Mouse (Mus musculus) liver, embryonic 14 days (tissue): Measurements from ENCODE around the gene Alkbh7. TPM values are rescaled to one million over a fixed set of nuclear protein-coding genes. Genes with fewer than 3 reads are reported as not detected.

ENCODE experiments used
- polyA plus RNA-seq: library from polyadenylated mRNA; depleted of rRNA; stranded (reverse); fragments of >200 nt; gene quantifications from 2 replicates; pipeline ENCODE4 v1.2.3, GENCODE M21; 2012; rRNA removed

Alkbh7 gene
- polyA plus RNA-seq, result 9.1 and 11.2 TPM in 2 replicates

GRCm38 (mm10) chr17:56997029-56997667 lies at the start of gene Alkbh7:
Gene Alkbh7, plus strand, starts transcription at chr17:56997339.

GRCm38 (mm10) chr17:56982013-56982412 lies 15.1 kb upstream of the Alkbh7 start, which contains the start of gene Acer1:
Gene Acer1, minus strand, starts transcription at chr17:56982126.

GRCm38 (mm10) chr17:56990115-56990746 lies 6.9 kb upstream of the Alkbh7 start, which contains the start of gene Clpp:
Gene Clpp, plus strand, starts transcription at chr17:56990305.

GRCm38 (mm10) chr17:56999968-57000609 lies 3.0 kb downstream of the Alkbh7 start, which contains the start of gene Pspn:
Gene Pspn, minus strand, starts transcription at chr17:57000018.

GRCm38 (mm10) chr17:57011236-57012141 lies 14.3 kb downstream of the Alkbh7 start, which contains the start of the genes Gtf2f1 and Gm17949:
Gene Gtf2f1, minus strand, starts transcription at chr17:57011288.
Gene Gm17949, plus strand, starts transcription at chr17:57011469.

GRCm38 (mm10) chr17:57030931-57031660 lies 34.0 kb downstream of the Alkbh7 start, which contains the start of gene Khsrp:
Gene Khsrp, minus strand, starts transcription at chr17:57031522.

GRCm38 (mm10) chr17:57041554-57041953 lies 44.4 kb downstream of the Alkbh7 start, which contains the start of gene Slc25a41:
Gene Slc25a41, minus strand, starts transcription at chr17:57041654.

Other genes with a start within 250 kb of the Alkbh7 start
- 1.0 and 1.2 TPM in 2 replicates for gene Nrtn, start 239.8 kb upstream of the Alkbh7 start, polyA plus RNA-seq
- gene Dus3l, start 232.6 kb upstream of the Alkbh7 start, polyA plus RNA-seq, result 16.5 and 17.4 TPM in 2 replicates
- 0.90 and 1.2 TPM in 2 replicates for gene Prr22, start 227.1 kb upstream of the Alkbh7 start, polyA plus RNA-seq
- 8.5 and 10.7 TPM in 2 replicates for gene Rfx2, start 166.3 kb upstream of the Alkbh7 start, polyA plus RNA-seq
- not detected in 2 replicates for gene Acsbg2, start 122.9 kb upstream of the Alkbh7 start, polyA plus RNA-seq
- 0.01 TPM in 2 replicates for gene 1700061G19Rik, start 121.9 kb upstream of the Alkbh7 start, polyA plus RNA-seq
- gene Mllt1, start 61.9 kb upstream of the Alkbh7 start, polyA plus RNA-seq, result 10.1 and 11.0 TPM in 2 replicates
- not detected in 2 replicates for gene Acer1, start 15.2 kb upstream of the Alkbh7 start, polyA plus RNA-seq
- 57.9 and 62.5 TPM in 2 replicates for gene Clpp, start 7.0 kb upstream of the Alkbh7 start, polyA plus RNA-seq
- gene Pspn, start 2.7 kb downstream of the Alkbh7 start, polyA plus RNA-seq, result not detected in 2 replicates
- gene Gtf2f1, start 13.9 kb downstream of the Alkbh7 start, polyA plus RNA-seq, result 60.1 and 66.8 TPM in 2 replicates
- not detected in 2 replicates for gene Gm17949, start 14.1 kb downstream of the Alkbh7 start, polyA plus RNA-seq
- 30.1 and 35.2 TPM in 2 replicates for gene Khsrp, start 34.2 kb downstream of the Alkbh7 start, polyA plus RNA-seq
- gene Slc25a41, start 44.3 kb downstream of the Alkbh7 start, polyA plus RNA-seq, result not detected in 2 replicates
- 4.4 and 5.0 TPM in 2 replicates for gene Crb3, start 61.8 kb downstream of the Alkbh7 start, polyA plus RNA-seq
- gene Slc25a23, start 62.5 kb downstream of the Alkbh7 start, polyA plus RNA-seq, result 7.2 and 9.3 TPM in 2 replicates
- 0.93 and 1.6 TPM in 2 replicates for gene Dennd1c, start 81.2 kb downstream of the Alkbh7 start, polyA plus RNA-seq
- gene Tubb4a, start 90.4 kb downstream of the Alkbh7 start, polyA plus RNA-seq, result 0.18 and 0.37 TPM in 2 replicates
- 0.46 and 0.59 TPM in 2 replicates for gene Tnfsf9, start 108.0 kb downstream of the Alkbh7 start, polyA plus RNA-seq
- gene Cd70, start 152.4 kb downstream of the Alkbh7 start, polyA plus RNA-seq, result not detected in 2 replicates
- 2.1 and 2.4 TPM in 2 replicates for gene Tnfsf14, start 196.8 kb downstream of the Alkbh7 start, polyA plus RNA-seq
- 240 and 245 TPM in 2 replicates for gene C3, start 230.8 kb downstream of the Alkbh7 start, polyA plus RNA-seq